Mouse (Mus musculus) neutrophil, adult 5-6 weeks (primary cell): ENCODE results near the gene Vsir. TPM values are rescaled to one million over a fixed set of nuclear protein-coding genes. Genes with fewer than 3 reads are reported as not detected.
A peak's percentile ranks its signal among the peaks of the same experiment; 100 is the strongest.

Source experiments
- ATAC-seq: fragments of 151-379, 151-347 bp; 2 replicates; pipeline ENCODE4 v1.8.0; 2017; ENCODE audit warnings: mild to moderate bottlenecking, moderate TSS enrichment; ENCODE audit not compliant: insufficient number of reproducible peaks, poor library complexity, low FRiP score, severe bottlenecking; ENCODE audit errors: extremely low read depth
- total RNA-seq: library from RNA; stranded (forward); fragments of 200-1000 nt; gene quantifications from 2 replicates; pipeline ENCODE4 v1.2.3, GENCODE M21; 2017

Vsir gene
- total RNA-seq, 1 experiment from 2014 or later = 440 TPM

DNA sequence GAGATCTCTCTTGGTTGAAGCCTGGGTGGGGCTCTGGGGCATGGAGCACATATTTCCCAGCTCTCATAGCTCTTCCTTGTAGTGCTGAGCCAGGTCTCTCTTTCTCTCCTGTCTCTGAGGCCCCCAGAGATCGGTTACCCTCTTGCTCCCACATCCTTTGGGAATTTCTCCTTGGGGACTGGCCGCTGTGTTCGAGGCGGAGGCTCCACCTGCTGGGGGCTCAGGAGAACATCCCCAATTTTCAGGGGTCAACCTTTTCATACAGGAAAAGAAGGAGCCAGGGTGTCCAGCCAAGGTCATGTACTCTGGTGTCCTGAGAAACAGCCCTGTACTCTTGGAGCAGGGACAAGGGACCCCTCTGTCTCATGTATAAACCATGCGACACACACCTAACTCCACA, 65.1 kb downstream of the Vsir start:
- no peak for ATAC-seq

DNA sequence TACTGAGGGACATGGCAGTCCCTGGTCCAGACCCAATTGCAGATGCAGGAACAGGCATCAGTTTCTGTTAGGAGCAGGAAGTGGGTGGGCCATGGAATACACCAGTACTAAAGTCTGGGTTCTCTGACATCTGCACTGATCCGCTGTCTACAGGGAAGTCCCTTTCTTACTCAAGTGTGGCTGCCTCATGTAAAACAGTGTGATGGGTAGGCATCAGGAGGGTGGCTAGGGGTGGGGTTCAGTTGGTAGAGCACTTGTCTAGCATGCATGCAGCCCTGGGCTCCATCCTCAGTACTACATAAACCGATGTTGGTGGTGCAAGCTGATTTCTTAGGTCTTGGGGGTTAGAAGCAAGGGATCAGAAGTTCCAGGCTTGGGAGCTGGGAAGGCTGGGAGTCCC, 67.1 kb downstream of the Vsir start:
- peak; percentile 45; the same call in 1 of the 2 replicates for ATAC-seq

DNA sequence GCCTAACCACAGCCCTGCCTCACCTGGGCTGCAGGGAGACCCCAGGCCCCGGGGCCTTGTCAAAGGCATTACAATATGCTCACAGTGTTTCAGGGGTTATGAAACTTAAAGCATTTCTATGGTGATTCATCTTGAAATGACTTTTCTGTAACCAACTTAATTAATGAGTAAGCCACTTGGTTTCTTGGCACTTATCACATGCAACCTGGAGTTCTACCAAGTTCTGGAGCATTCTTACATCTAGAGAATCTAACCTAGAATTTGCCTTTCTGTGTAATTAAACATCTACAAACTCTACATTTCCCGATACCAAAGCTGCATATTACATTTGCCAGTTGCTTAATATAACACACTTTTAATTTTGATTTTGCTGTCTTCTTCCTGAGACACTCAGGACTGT, 70.4 kb downstream of the Vsir start:
- ATAC-seq = no peak

DNA sequence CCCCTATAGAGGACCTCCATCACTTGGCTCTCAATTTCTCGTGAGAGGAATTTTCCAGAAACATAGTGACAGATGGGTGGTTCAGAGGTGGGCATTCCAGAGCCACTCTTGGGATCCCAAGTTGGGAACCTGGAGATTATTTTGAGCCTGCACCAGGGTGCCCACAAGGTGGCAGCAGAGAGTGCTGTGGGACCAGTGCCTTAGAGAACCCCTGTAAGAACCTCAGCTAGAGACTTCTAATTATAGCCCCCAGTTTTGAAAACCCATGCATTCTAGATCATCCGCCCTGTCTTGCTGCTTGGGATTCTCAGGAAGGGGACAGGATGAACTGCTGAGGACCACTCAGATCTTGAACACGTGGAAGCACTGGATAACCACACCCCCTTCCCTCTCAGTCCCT, 71.5 kb downstream of the Vsir start:
- no peak for ATAC-seq

- ATAC-seq = no peak
Observed at GRCm38 (mm10) chr10:60419624-60420023, 73.0 kb downstream of the Vsir start.

Other genes starting within 250 kb of the Vsir start
- gene Spock2, start 240.6 kb upstream of the Vsir start, total RNA-seq = 0.23 and 0.37 TPM in 2 replicates
- gene Chst3, start 127.6 kb upstream of the Vsir start, total RNA-seq = 135 TPM in 2 replicates
- gene Psap, start 69.2 kb upstream of the Vsir start, total RNA-seq = 675 and 698 TPM in 2 replicates
- 10.4 and 16.6 TPM in 2 replicates for gene Gm17455, start 52.9 kb downstream of the Vsir start, total RNA-seq